Mouse (Mus musculus) limb, embryonic 11.5 days (tissue): ENCODE measurements around the gene Eml2. TPM values are rescaled to one million over a fixed set of nuclear protein-coding genes. Genes with fewer than 3 reads are reported as not detected.

ENCODE experiments used
- ATAC-seq: fragments of 200-750 bp; cut with Nextera tagmentation; 2 replicates; pipeline ENCODE4 v1.8.0; 2017; ENCODE audit warnings: low read depth; ENCODE audit not compliant: insufficient number of reproducible peaks, low FRiP score, low TSS enrichment
- DNase-seq: peaks from one replicate; pipeline ENCODE4 v3.0.0-alpha.2; 2015; ENCODE audit warnings: low spot score
- H3K27ac ChIP-seq: fragments of 300-500 bp; sonication (generic); replicated peaks from 2 replicates; pipeline ENCODE4 v1.5.1; 2014; ENCODE audit warnings: low read depth, mild to moderate bottlenecking, low read length
- H3K27me3 ChIP-seq: fragments of 300-500 bp; sonication (generic); 2 replicates; pipeline ENCODE4 v1.6.1; 2014; ENCODE audit warnings: mild to moderate bottlenecking, low read length, mixed read lengths; ENCODE audit not compliant: control insufficient read depth, insufficient read depth
- H3K36me3 ChIP-seq: fragments of 300-500 bp; sonication (generic); 2 replicates; pipeline ENCODE4 v1.6.1; 2014; ENCODE audit warnings: mild to moderate bottlenecking, low read length, moderate library complexity, mixed read lengths; ENCODE audit not compliant: control insufficient read depth, insufficient read depth
- H3K4me1 ChIP-seq: fragments of 300-500 bp; sonication (generic); 2 replicates; pipeline ENCODE4 v1.6.1; 2014; ENCODE audit warnings: low read length, mixed read lengths; ENCODE audit not compliant: control insufficient read depth, insufficient read depth
- H3K4me2 ChIP-seq: fragments of 300-500 bp; sonication (generic); 2 replicates; pipeline ENCODE4 v1.6.1; 2014; ENCODE audit warnings: low read depth, mild to moderate bottlenecking, moderate library complexity; ENCODE audit not compliant: severe bottlenecking
- H3K4me3 ChIP-seq: fragments of 300-500 bp; sonication (generic); 2 replicates; pipeline ENCODE4 v1.5.1; 2014; ENCODE audit warnings: low read depth, low read length
- H3K9ac ChIP-seq: fragments of 300-500 bp; sonication (generic); 2 replicates; pipeline ENCODE4 v1.6.1; 2014; ENCODE audit warnings: mild to moderate bottlenecking, low read length
- H3K9me3 ChIP-seq: fragments of 300-500 bp; sonication (generic); 2 replicates; pipeline ENCODE4 v1.6.1; 2016; ENCODE audit warnings: low read length; ENCODE audit not compliant: control insufficient read depth
- WGBS: fragments of 180-500 bp; shearing (Covaris S2); extraction: QIAGEN DNeasy Blood & Tissue Kit; methylation state at CpG from one replicate; pipeline ENCODE4 v1.1.7; 2014; 5-methylcytosine and 5-hydroxymethylcytosine counted together
- polyA plus RNA-seq: library from polyadenylated mRNA; unstranded; fragments of >200 nt; fragmentation: Nextera tagmentation; extraction: Ambion mirVana; gene quantifications from 2 replicates; pipeline ENCODE4 v1.2.1, GENCODE M21; 2014

The Eml2 gene
- polyA plus RNA-seq, 1 experiment from 2014 or later = 2.3 TPM

DNA sequence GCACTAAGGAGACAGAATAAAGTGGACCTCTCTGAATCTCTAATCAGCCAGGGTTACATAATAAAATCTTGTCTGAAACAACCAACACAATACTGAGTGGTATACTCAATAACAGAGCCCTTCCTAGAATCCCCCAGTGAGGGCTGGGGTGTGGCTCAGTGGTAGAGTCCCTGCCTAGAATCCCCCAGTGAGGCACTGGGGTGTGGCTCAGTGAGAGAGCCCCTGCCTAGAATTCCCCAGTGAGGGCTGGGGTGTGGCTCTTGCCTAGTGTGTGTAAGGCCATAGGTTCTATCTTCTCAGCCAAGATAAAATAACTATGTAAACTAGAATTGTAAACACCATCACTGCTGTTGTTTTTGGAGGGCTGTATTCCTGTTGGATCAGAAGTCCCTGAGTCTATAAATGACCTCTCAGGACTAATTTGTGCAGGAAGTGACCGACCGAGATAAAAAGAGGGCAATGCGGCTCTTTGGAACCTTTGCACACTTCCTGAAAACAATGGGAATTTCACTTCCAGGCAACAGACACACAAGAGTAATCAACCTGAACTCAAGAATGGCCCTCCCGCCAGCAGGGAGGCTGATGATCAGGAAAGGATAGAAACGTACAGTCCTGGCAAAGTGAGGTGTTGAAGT lies 34.9 kb downstream of the Eml2 start:
- Histone ChIP-seq H3K9ac (no peak overlapping the region), H3K4me3 (no peak overlapping the region), H3K27ac (no peak overlapping the region)

DNA sequence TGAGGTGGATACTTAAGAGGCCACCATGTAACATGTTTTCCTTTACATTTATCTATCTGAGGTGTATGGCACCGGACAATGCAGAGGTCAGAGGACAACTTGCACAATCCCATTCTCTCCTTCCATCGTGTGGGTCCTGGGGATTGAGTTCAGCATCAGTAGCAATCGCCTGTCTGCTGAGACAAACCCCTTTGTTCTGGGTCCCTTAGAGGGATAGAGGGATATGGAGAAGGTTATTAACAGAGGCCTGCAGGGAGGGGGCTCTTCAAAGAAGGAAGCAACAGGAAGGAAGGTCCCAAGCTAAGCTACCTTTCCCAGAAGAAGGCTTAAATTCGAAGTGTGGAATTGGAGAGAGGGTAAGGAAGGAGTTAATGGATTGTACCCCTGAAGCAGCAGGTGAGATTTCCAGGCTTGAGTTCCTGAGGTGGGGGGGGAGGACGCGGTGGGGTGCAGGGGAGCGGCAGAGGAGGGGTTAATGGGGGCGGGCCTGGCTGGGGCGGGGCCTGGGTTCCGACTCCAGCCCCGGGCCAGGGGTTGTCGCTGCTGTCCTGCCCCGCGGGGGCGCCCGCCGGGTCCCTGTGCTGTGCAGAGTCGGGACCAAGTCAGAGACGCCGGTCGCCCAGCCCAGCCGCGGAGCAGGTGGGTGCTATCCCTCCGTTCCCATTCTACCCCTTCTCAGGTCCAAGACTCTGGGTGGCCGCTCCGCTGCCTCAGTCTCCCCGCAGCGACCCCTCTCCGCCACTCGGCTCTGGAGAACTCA lies 36.0 kb downstream of the Eml2 start, which contains the start of gene Gpr4:
Gene Gpr4 (plus strand): TSS at position 543 of the 760 bp plus-strand sequence.
- peaks cover 31% of the 10 kb centered on the region for H3K4me1 ChIP-seq
- H3K27ac ChIP-seq = 0 out of 2 replicates have a peak within 1 kb of the TSS, but pooled peaks have one; percentile 8
- 3% methylated on average over 20 of the region's 30 CpGs for WGBS
- no peaks in the 10 kb centered on the region; the same call in 1 of the 2 replicates for H3K36me3 ChIP-seq
- H3K27me3 ChIP-seq = no peaks in the 10 kb centered on the region
- no peaks in the 10 kb centered on the region for H3K9me3 ChIP-seq
- H3K4me3 ChIP-seq = peak within 1 kb of the TSS; percentile 51
- ATAC-seq (peak; percentile 75), DNase-seq (peak; percentile 77)
- H3K9ac ChIP-seq = peak within 1 kb of the TSS; percentile 58; the same call in 1 of the 2 replicates
- peak within 1 kb of the TSS; percentile 66 for H3K4me2 ChIP-seq

More for the DNA sequence above, 34.9 kb downstream of the Eml2 start:
- ATAC-seq = no peak
- H3K4me1 ChIP-seq = peaks cover 26% of the 10 kb centered on the region
- DNase-seq = no peak
- no peaks in the 10 kb centered on the region for H3K9me3 ChIP-seq
- WGBS = 65% methylated on average over 5 of the region's 5 CpGs
- no peaks in the 10 kb centered on the region; the same call in 1 of the 2 replicates for H3K36me3 ChIP-seq
- H3K27me3 ChIP-seq = no peaks in the 10 kb centered on the region
- no peak overlapping the region for H3K4me2 ChIP-seq

DNA sequence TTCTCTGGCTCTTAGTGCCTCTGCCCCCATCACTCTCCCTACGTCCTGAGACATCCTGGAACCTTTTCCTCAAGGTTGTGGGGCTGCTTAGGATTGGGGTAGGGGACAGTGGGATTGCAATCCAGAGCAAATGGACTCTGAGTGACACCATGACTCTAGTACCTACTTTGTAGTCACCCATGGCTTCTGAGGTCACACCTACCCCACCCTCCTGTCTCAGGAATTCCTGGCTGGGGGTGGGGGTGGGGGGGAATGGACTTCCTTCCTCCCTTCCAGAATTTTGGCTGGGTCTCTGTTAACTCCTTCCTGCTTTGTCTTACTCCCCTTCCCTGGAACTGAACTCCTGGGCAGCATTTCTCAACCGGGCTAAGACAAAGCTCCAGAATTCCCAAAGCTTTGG lies 37.2 kb downstream of the Eml2 start:
- WGBS = 80% methylated on average over 2 of the region's 2 CpGs
- H3K4me1 ChIP-seq = peaks cover 36% of the 10 kb centered on the region
- H3K27ac ChIP-seq = no peak overlapping the region
- H3K9me3 ChIP-seq = no peaks in the 10 kb centered on the region
- 0 out of 2 replicates have a peak overlapping the region, but pooled peaks have one; percentile 22 for H3K9ac ChIP-seq
- H3K36me3 ChIP-seq = no peaks in the 10 kb centered on the region; the same call in 1 of the 2 replicates
- peak overlapping the region; percentile 51 for H3K4me3 ChIP-seq
- H3K4me2 ChIP-seq = peak overlapping the region; percentile 66
- no peak for ATAC-seq
- no peak for DNase-seq
- no peaks in the 10 kb centered on the region for H3K27me3 ChIP-seq

DNA sequence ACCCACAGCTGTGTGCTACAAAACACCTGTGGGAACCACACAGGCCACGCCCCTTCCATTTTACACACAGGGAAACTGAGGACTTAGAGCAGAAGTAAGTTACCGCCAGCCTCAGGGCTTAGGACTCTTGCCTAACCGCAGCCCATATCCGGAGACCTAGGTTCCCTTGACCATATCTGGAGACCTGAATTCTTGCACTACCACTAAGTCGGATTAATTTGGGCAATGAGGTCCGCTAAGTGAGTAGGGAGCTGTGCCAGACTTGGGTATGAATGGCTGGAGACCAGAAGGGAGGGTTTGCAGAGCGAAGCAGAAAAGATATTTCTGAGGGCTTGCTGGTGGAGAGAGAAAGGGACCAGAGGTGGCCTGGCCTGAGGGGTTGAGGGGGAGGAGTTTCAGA lies 38.1 kb downstream of the Eml2 start:
- Histone ChIP-seq H3K27me3 (no peaks in the 10 kb centered on the region), H3K9ac (no peak overlapping the region), H3K9me3 (no peaks in the 10 kb centered on the region), H3K36me3 (no peaks in the 10 kb centered on the region; the same call in 1 of the 2 replicates), H3K27ac (no peak overlapping the region), H3K4me2 (peak overlapping the region; percentile 13), H3K4me1 (peaks cover 38% of the 10 kb centered on the region), H3K4me3 (no peak overlapping the region)
- DNase-seq (no peak), ATAC-seq (no peak)
- WGBS = 69% methylated on average over 7 of the region's 7 CpGs

DNA sequence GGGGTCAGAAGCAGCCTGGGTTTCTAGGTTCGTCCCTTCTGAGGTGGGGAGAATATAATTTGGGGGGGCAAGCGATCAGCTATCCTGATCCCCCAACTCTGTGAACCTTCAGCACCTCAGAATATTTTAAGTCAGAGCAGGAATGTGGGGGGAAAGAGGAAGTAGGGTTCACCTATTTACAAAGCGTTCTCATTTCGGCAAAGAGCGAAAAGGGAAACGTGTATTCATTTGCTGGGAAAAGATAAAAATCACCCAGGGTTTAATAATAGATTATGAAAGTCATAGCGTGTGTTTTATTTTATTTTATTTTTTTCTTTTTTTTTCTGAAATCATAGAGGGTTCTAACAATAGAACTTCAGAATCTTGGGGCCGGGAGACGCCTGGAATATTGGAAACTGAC lies 38.7 kb downstream of the Eml2 start:
- no peak for ATAC-seq
- Histone ChIP-seq H3K4me1 (peaks cover 38% of the 10 kb centered on the region), H3K9me3 (no peaks in the 10 kb centered on the region), H3K4me3 (no peak overlapping the region), H3K36me3 (no peaks in the 10 kb centered on the region; the same call in 1 of the 2 replicates), H3K4me2 (peak overlapping the region; percentile 13; the same call in 1 of the 2 replicates), H3K27ac (no peak overlapping the region), H3K9ac (no peak overlapping the region), H3K27me3 (no peaks in the 10 kb centered on the region)
- DNase-seq = no peak
- WGBS = 71% methylated on average over 9 of the region's 9 CpGs

DNA sequence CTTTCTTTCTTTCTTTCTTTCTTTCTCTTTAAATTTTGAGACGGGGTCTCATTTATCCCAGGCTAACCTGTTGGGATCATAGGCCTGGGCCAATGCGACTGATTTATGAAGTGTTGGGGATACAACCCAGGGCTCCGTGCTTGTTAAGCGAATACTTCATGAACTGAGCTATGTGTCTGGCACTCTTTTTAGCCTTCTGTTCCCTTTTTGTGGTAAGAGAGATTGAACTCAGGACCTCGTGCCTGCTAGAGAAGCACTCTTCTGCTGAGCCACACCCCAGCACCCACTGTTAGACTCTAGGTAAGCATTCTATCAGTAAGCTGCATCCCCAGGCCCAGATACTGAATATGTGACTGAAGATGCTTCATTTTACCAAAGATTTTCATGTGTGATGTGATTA lies 41.3 kb downstream of the Eml2 start:
- Histone ChIP-seq H3K4me2 (no peak overlapping the region; the same call in 1 of the 2 replicates), H3K4me3 (no peak overlapping the region), H3K9ac (no peak overlapping the region), H3K36me3 (0 out of 2 replicates have a peak, but pooled peaks cover 4% of the 10 kb centered on the region), H3K27me3 (no peaks in the 10 kb centered on the region), H3K9me3 (no peaks in the 10 kb centered on the region), H3K4me1 (peaks cover 36% of the 10 kb centered on the region), H3K27ac (peak overlapping the region; percentile 48)
- ATAC-seq (peak; percentile 55), DNase-seq (peak; percentile 84)
- WGBS = 16% methylated on average over 5 of the region's 5 CpGs

DNA sequence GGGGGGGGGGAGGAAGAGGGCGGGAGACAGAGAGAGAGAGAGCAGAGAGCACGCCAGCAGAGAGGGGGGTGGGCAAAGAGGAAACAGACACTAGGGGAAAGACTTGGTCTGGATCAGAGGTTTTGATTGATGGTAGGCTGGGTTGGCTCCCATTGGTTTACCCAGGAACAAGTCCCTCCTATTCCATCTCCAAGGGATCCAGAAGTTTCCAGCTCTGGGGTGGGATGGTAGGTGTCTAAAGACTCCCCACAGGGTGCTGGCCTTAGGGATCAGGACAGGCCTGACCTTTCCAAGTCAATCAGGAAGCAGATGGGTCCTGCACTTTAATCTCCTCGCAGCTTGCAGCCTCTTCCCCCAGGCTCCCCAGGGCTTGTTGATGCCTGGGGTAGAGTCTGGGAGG lies 41.7 kb downstream of the Eml2 start:
- Histone ChIP-seq H3K4me1 (peaks cover 36% of the 10 kb centered on the region), H3K36me3 (0 out of 2 replicates have a peak, but pooled peaks cover 4% of the 10 kb centered on the region), H3K9me3 (no peaks in the 10 kb centered on the region), H3K27ac (peak overlapping the region; percentile 48), H3K27me3 (no peaks in the 10 kb centered on the region), H3K4me2 (no peak overlapping the region; the same call in 1 of the 2 replicates), H3K4me3 (no peak overlapping the region), H3K9ac (no peak overlapping the region)
- DNase-seq (no peak), ATAC-seq (peak; percentile 52; the same call in 1 of the 2 replicates)
- WGBS = 0% methylated on average over 2 of the region's 3 CpGs

DNA sequence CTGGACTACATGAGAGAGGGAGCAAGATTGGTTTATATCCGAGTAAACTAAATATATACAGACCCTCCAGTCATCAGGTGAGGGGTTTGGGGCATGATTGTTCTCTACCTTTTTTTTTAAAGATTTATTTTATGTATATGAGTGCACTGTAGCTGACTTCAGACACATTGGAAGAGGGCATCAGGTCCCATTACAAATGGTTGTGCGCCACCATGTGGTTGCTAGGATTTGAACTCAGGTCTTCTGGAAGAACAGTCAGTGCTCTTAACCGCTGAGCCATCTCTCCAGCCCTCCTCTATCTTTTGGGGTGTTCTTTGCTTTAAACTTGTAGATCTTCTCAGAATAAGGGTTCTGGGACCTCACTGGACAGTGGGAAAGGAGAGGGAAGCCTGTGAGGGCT lies 43.8 kb downstream of the Eml2 start:
- Histone ChIP-seq H3K4me1 (peaks cover 21% of the 10 kb centered on the region), H3K27ac (no peak overlapping the region), H3K4me3 (no peak overlapping the region), H3K4me2 (no peak overlapping the region), H3K27me3 (no peaks in the 10 kb centered on the region), H3K36me3 (0 out of 2 replicates have a peak, but pooled peaks cover 4% of the 10 kb centered on the region), H3K9ac (no peak overlapping the region), H3K9me3 (no peaks in the 10 kb centered on the region)
- WGBS = 63% methylated on average over 3 of the region's 3 CpGs
- no peak for DNase-seq
- ATAC-seq = no peak
